Mouse (Mus musculus): ENCODE measurements around the gene Efemp2.

Gene Efemp2

GRCm38 (mm10) chr19:5496052-5496370 lies 22.3 kb downstream of the Efemp2 start:
- no peak for DNase-seq (ENCODE audit: low spot score in 2 of 2)

DNA sequence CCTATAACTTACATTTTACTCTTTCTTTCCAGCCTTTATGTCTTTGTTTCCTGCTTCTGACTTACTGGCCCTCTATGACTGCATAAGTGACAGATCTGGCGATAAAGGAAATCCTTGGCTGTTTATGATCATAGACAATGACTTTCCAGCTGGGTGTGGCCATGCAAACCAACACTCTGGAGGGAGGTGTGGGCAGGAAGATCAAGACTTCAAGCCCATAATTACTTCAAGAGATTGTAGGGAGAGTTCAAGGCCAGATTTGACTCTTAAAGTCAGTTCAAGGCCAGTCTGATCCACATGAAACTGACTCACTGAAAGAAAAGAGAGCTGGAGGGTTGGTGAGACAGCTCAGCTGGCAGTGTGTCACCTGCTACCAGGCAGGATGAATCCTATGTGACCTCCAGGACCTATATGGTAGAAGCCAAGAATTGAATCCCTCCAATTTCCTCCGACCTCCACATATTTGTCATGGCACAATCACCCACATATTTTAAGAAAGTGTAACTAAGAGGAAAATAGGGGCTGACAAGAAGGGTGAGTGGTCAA lies 26.6 kb downstream of the Efemp2 start:
- DNase-seq (ENCODE audit: low spot score in 2 of 2), result no peak

DNA sequence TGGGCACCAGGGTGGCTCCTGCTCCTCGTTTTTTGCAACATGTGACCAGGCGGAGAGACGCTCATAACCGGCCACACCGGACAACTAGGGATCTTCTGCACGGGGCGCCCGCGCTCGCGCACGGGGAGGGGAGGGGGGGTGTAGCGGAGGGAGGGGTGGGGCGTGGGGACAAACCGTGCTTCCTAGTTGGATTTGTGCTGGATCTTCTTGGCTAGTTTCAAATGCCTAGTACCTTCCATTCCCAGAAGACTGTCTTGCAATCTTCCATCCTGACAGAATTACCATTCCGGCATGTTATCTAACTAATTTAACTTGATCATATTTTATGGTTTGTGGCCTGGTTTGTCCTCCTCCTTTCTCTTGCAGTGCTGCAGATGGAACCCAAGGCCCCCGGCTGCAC lies 29.9 kb downstream of the Efemp2 start, which contains the start of gene 1700020D05Rik:
1700020D05Rik (minus strand) TSS at position 101 of the 400 bp plus-strand sequence.
- DNase-seq (ENCODE audit: low spot score in 2 of 2), result no peak

DNA sequence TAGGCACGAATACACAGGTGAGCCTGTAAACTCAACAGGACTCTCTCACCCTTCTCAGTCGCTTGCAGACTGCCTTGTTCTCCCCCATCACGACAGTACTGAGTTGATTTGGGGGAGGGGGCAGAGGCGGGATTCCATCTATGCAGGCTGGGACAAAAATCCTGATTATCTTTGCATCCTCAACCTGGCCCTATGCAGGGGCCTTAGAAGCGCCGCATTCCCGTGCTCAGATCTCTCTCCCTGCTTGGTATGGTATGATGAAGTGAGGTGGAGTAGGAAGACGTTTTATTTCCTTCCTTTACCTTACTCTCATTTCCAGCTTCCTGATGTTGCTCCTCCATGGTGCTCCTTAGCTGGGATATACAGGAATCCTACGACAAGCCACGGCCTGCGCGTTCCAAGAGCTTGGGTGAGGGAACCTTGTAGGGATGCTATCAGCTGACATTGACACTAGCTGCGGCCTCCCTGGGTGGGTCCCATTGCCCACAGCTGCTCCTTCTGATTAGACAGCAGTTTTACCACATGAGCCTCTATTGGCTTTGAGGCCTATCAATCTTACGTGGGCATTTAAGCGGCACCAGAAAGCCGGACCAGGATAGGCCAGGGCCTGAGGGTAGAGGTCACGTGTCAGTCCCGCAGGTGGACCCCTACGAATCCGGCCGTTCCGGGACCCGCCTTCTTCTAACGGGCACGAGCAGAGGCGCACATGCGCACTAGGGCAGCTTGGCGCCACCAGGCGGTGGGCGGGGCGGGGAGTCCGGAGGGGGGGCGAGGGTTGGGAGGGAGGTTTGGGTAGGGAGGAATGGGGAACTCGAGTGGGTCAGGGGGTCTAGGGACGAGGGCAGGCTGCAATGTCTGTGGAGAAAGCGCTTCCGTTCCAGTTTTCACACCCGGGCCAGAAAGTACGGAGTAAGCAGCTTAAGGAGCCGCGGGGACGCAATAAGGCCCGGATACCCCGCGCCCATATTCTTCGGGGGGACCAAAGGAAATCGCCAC lies 36.6 kb downstream of the Efemp2 start, which contains the start of gene Snx32:
Snx32 (minus strand) TSS at position 508 of the 996 bp plus-strand sequence.
- DNase-seq (ENCODE audit: low spot score in 2 of 2), result peak; percentile 93 to 96

DNA sequence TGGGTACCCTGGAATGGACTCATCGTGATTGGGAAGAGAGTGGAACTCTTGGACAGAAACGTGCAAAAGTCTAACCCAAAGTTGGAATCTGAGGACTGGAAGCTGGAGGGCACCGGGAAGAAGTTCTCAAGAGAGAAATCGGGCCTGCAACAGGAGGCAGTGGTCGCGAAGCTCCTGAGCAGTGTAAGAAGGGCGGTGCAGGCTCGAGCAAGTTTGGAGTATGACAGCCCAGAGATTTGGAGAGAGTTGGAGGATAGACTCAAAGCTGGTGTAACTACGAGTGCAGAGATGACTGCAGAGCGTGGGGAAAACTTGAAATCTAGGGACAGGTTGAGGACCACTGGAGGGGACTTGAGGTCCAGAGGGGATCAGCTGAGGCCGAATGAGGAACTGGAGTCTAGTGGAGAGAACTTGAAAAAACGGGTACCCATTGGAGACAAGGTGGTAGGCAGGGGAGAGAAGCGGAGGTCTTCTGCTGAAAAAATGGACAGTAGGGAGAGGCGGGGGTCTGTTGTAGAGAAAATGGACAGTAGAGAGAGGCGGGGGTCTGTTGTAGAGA lies 37.4 kb downstream of the Efemp2 start:
- no peak for DNase-seq (ENCODE audit: low spot score in 2 of 2)

DNA sequence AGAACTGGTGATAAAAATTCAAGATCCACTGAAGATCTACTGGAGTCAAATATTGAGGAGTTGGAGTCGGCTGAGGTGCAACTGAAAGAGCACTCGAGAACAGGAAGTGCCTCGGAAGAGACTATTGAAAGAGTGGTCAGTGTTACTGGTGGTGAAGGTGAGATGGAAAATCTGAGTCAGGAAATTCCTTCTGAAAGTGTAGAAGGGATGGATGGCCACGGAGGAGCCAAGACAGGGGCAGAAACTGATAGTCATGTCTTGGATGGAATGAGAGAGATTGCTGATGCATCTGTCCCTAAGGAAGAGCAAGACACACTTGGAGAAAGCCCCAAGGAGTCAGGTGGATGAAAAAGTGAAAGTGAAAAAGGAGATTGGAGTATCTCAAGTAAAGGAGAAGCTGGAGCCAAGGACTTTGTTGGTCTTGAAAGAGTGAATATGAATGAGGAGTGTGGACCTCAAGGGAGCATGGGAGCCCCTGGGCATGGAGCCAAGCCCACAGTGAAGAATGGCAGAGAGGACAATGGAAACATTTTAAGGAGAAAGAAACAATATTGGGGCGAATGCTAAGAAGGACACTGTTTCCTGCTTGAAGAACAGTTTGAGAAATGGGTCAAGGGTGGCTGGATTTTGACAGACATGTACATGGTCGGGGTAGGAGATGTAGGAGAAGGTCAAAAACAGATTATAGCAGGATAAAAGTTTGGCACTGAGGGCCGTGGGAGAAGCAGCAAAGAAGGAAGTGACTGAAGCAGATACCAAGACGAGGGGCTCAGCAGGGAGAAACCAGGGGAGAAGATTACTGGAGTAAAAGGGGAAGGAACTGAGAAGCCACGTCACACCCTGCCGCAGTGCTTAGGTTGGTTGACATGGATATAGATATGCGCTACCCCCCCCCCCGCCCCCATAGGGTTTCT lies 38.6 kb downstream of the Efemp2 start:
- DNase-seq (ENCODE audit: low spot score in 2 of 2), result no peak

GRCm38 (mm10) chr19:5513005-5513349 lies 39.2 kb downstream of the Efemp2 start:
- no peak for DNase-seq (ENCODE audit: low spot score in 2 of 2)

DNA sequence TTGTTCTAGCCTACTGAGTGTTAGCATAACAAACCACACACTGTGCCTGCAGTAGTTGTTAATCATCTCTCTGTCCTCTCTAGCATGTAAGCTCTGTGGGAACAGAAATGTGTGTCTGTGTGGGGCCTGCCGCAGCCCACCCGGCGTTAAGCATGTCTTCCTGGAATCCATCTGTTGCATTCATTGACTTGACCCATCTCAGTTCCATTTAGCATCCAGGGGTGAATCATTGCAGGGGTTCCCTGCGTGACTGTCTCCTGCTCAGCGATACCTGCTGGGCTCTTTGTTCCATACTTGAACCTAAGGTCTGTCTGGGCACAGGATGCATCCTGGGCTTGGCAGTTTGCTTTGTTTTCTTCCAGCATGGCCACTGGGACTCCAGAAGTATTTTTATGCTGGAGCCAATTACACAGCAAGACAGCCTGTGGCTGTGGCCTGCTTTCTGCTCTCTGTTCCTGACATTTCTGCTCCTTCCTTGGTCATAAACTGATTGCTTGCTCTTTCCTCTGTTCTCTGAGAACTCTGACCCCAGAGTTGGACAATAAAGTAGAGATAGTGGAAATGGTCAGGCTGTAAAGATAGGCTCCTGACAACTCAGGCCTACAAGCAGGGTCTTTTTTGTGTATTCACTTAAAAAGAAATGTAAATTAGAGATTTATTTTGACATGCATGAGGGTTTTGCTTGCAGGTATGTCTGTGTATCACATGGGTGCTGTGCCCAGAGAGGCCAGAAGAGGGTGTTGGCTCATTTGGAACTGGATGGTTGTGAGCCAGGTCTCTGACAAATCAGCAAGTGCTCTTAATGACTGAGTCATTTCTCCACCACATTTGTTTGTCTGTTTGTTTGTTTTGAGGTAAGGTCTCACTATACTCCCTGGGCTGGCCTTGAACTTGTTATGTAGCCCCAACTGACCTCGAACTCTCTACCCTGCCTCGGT lies 42.4 kb downstream of the Efemp2 start:
- no peak for DNase-seq (ENCODE audit: low spot score in 2 of 2)

DNA sequence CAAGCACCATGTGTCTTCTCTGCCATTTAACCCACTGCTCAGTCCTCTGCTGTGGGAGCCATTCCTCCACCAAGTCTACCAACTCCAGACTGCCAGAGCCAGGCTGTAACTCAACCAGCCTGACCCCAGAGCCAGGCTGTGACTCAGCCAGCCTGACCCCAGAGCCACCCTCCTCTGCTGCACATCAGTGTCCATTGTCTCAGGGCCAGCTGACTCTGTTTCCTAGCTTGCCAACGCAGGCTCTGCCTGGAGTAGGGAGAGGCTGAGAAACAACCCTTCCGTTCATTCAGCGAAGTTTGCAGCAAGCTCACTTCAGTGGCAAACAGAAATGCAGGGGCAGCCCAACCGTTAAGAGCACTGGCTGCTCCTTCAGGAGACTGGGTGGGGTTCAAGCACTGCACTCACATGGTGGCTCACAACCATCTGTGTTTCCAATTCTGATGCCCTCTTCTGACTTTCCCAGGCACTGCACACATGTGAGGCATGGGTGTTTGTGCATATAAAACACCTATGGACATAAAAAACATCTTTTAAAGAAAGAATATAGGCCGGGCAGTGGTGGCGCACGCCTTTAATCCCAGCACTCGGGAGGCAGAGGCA lies 43.3 kb downstream of the Efemp2 start:
- DNase-seq (ENCODE audit: low spot score in 2 of 2), result no peak

GRCm38 (mm10) chr19:5518721-5519120 lies 45.0 kb downstream of the Efemp2 start:
- DNase-seq (ENCODE audit: low spot score in 2 of 2), result no peak

- no peak for DNase-seq (ENCODE audit: low spot score in 2 of 2)
Measured at GRCm38 (mm10) chr19:5525204-5525603, 51.5 kb downstream of the Efemp2 start.

GRCm38 (mm10) chr19:5529325-5530137 lies 55.8 kb downstream of the Efemp2 start:
- peak; percentile 91 to 96 for DNase-seq (ENCODE audit: low spot score in 2 of 2)

DNA sequence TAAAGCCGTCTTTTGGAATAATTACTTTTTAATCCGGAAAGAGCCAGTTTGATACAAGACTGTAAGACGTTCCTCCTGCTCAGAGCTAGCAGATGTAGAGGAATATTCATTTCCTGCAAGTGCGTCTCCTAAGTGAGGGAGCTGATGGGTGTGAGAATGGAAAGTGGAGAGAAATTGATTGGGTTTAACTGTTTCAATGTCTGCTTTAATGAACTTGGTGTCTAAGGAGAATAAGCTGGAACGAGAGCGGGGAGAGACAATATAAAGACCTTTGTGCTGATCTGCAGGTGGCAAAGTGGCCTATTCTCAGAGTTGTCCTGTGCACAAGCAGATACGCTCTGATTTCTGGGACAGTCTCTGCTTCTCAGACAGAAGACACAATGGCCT lies 56.4 kb downstream of the Efemp2 start:
- DNase-seq (ENCODE audit: low spot score in 2 of 2), result no peak

Data from cerebellum, postnatal 4 days (tissue).